Mouse (Mus musculus): ENCODE measurements around the gene Serping1.

The Serping1 gene

GRCm38 (mm10) chr2:84715562-84716361, 59.5 kb downstream of the Serping1 start:
- TF ChIP-seq GATA4 (IDR thresholded peaks at IDR 0.05; ENCODE audit: insufficient replicate concordance, low read length) = no peak

Data from liver, adult (tissue).